Mouse (Mus musculus): ENCODE results near the gene Olfr549. TPM values are rescaled to one million over a fixed set of nuclear protein-coding genes. Genes with fewer than 3 reads are reported as not detected.

The Olfr549 gene
- total RNA-seq, 2 experiments from 2014 or later, result not detected

DNA sequence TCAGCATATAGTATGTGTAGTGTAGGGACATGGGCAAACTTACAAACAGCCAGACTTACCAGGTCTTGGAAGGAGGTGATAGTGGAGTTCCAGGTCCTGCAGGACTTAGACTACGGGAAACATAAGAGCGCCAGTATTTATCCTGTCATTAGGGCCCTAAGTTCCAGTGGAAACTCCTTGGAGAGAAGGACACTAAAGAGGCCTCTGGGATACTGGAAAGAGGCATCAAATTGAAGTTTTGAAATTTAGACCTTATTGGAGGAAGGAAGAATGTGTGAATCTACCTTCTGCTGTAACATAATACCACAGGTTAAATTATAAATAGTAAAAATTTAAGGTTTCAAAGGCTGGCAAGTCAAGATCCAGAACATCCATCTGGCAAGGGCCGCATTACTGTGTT, 42.1 kb downstream of the Olfr549 start, which contains the start of gene Olfr551:
TSS of gene Olfr551 (minus strand) at position 101 of the 400 bp plus-strand sequence.
- DNase-seq (ENCODE audit: low spot score), result no peak

DNA sequence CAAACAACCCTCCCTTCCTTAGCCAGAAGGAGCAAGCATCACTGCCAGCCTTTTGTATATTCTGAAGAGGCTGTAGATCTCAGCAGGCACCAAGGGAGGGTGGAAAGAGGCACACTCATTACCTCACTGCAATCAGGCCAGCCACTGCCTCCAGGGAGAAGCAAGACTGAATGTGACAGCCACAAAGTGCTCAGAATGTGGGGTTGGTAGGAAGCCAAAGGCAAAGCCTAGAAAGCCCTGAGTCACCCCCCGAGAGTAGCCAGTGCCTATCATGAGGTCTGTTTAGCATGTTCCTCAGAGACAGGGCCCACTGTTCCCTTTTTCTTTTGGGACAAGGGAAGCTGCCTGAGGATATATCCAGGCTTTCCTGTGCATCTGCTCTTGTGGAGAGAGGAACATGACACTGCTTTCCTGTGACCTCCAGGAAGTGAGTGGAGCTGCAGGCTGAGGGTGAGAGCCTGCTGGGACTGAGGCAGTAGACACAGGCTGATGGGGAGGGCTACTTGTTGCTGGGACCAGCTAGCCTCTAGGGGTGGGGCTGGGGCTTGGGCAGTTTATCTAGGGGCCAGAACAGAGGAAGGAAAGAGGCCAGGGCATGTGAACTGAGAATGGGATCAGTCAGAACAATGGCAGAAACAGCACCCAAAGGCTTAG, 47.8 kb downstream of the Olfr549 start, which contains the start of gene Olfr552:
TSS of gene Olfr552 (plus strand) at position 393 of the 654 bp plus-strand sequence.
- DNase-seq (ENCODE audit: low spot score), result no peak

Other genes with a start within 250 kb of the Olfr549 start
- gene Rrm1, start 108.2 kb upstream of the Olfr549 start, total RNA-seq (2021), result 10 to 100 TPM; 18.1 to 20.5 TPM
- gene Olfr543, start 68.2 kb upstream of the Olfr549 start, total RNA-seq (2021), result not detected
- gene Olfr544, start 61.6 kb upstream of the Olfr549 start, total RNA-seq (2021), result not detected
- not detected for gene Olfr545, start 50.3 kb upstream of the Olfr549 start, total RNA-seq (2021)
- gene Olfr547, start 15.1 kb upstream of the Olfr549 start, total RNA-seq (2021), result not detected
- not detected for gene Olfr548-ps1, start 9.0 kb upstream of the Olfr549 start, total RNA-seq (2021)
- 1 to 10 TPM; 1.7 to 3.2 TPM for gene Trim21, start 15.6 kb downstream of the Olfr549 start, total RNA-seq (2021)
- under 1 TPM in 1 of 2 experiments, not detected in 1; 0.16 TPM for gene Olfr550, start 21.6 kb downstream of the Olfr549 start, total RNA-seq (2021)
- gene Olfr551, start 42.0 kb downstream of the Olfr549 start, total RNA-seq (2021), result not detected
- under 1 TPM; 0.09 to 0.17 TPM for gene Olfr552, start 47.9 kb downstream of the Olfr549 start, total RNA-seq (2021)
- gene Olfr553, start 68.3 kb downstream of the Olfr549 start, total RNA-seq (2021), result not detected
- not detected for gene Olfr554, start 88.6 kb downstream of the Olfr549 start, total RNA-seq (2021)
- gene Olfr555, start 109.0 kb downstream of the Olfr549 start, total RNA-seq (2021), result not detected
- gene Olfr556, start 115.0 kb downstream of the Olfr549 start, total RNA-seq (2021), result not detected
- gene Trim68, start 137.5 kb downstream of the Olfr549 start, total RNA-seq (2021), result 1 to 10 TPM; 3.8 to 4.5 TPM
- gene Olfr557, start 146.0 kb downstream of the Olfr549 start, total RNA-seq (2021), result not detected
- gene Olfr558, start 152.3 kb downstream of the Olfr549 start, total RNA-seq (2021), result 1 to 10 TPM in 1 of 2 experiments, under 1 TPM in 1; 0.91 to 1.3 TPM
- gene Olfr33, start 169.2 kb downstream of the Olfr549 start, total RNA-seq (2021), result not detected
- gene Olfr559, start 177.6 kb downstream of the Olfr549 start, total RNA-seq (2021), result not detected
- not detected for gene Olfr560, start 209.5 kb downstream of the Olfr549 start, total RNA-seq (2021)
- gene Olfr78, start 209.6 kb downstream of the Olfr549 start, total RNA-seq (2021), result under 1 TPM; 0.21 to 0.40 TPM
- gene Olfr561, start 221.4 kb downstream of the Olfr549 start, total RNA-seq (2021), result not detected

Data from gastrocnemius, adult 18-20 months (tissue).